Mouse (Mus musculus) left cerebral cortex, postnatal 36 days (tissue): Measurements from ENCODE around the gene Kcnk2. TPM values are rescaled to one million over a fixed set of nuclear protein-coding genes. Genes with fewer than 3 reads are reported as not detected.

Source experiments
- DNase-seq, 2 experiments: peaks; one replicate each; pipeline ENCODE4 v3.0.0; 2021 to 2022; ENCODE audit warnings: low spot score in 2 of 2, mixed read lengths in 1 of 2
- intact Hi-C: fragments of 180-260 bp; cut with DNase I; formaldehyde crosslinking; loops from one replicate; pipeline ENCODE4 v1.15.1; 2025
- total RNA-seq, 2 experiments: library from RNA; stranded (reverse); gene quantifications; 2 replicates each; pipeline ENCODE4 v1.2.3; 2021

Gene Kcnk2
- total RNA-seq, 2 experiments from 2014 or later: 59.7 to 62.9 TPM

- DNase-seq: peak; percentile 73 to 75
- intact Hi-C loops: loop anchor here (5.0 to 10.0 kb wide), 2 partner anchors 201 to 406 kb away; no protein-coding TSS in a partner anchor
Observed at GRCm38 (mm10) chr1:189228222-189229084, 173.6 kb downstream of the Kcnk2 start.

- intact Hi-C loops: loop anchor here (5.0 to 10.0 kb wide), 2 partner anchors 200 to 407 kb away; no protein-coding TSS in a partner anchor
Observed at GRCm38 (mm10) chr1:189227479-189227878, 174.6 kb downstream of the Kcnk2 start.

GRCm38 (mm10) chr1:189219051-189219450 is 183.0 kb downstream of the Kcnk2 start:
- no peak for DNase-seq

More at GRCm38 (mm10) chr1:189227479-189227878, 174.6 kb downstream of the Kcnk2 start:
- DNase-seq: no peak

GRCm38 (mm10) chr1:189217751-189218564 is 184.1 kb downstream of the Kcnk2 start:
- intact Hi-C loops: no loop called here
- peak; percentile 35 to 41 for DNase-seq

More at GRCm38 (mm10) chr1:189219051-189219450, 183.0 kb downstream of the Kcnk2 start:
- intact Hi-C loops: no loop called here

GRCm38 (mm10) chr1:189215131-189215530 is 186.9 kb downstream of the Kcnk2 start:
- no peak for DNase-seq
- intact Hi-C loops: no loop called here

GRCm38 (mm10) chr1:189214477-189214876 is 187.6 kb downstream of the Kcnk2 start:
- intact Hi-C loops: no loop called here
- DNase-seq: no peak

- intact Hi-C loops: no loop called here
- no peak for DNase-seq
Observed at GRCm38 (mm10) chr1:189209715-189210108, 192.4 kb downstream of the Kcnk2 start.

- no peak for DNase-seq
Observed at GRCm38 (mm10) chr1:189209029-189209714, 192.9 kb downstream of the Kcnk2 start.

GRCm38 (mm10) chr1:189208605-189209004 is 193.5 kb downstream of the Kcnk2 start:
- DNase-seq: no peak
- intact Hi-C loops: no loop called here

More at GRCm38 (mm10) chr1:189209029-189209714, 192.9 kb downstream of the Kcnk2 start:
- intact Hi-C loops: no loop called here

GRCm38 (mm10) chr1:189195758-189196157 is 206.3 kb downstream of the Kcnk2 start:
- DNase-seq: no peak
- intact Hi-C loops: no loop called here

- intact Hi-C loops: no loop called here
- peak; percentile 10 to 34 for DNase-seq
Observed at GRCm38 (mm10) chr1:189187737-189188390, 214.2 kb downstream of the Kcnk2 start.

GRCm38 (mm10) chr1:189185206-189185750 is 216.8 kb downstream of the Kcnk2 start:
- intact Hi-C loops: no loop called here
- no peak for DNase-seq

- DNase-seq: no peak
- intact Hi-C loops: no loop called here
Observed at GRCm38 (mm10) chr1:189177746-189178145, 224.3 kb downstream of the Kcnk2 start.

- no peak for DNase-seq
- intact Hi-C loops: no loop called here
Observed at GRCm38 (mm10) chr1:189173479-189173878, 228.6 kb downstream of the Kcnk2 start.

GRCm38 (mm10) chr1:189171138-189171537 is 230.9 kb downstream of the Kcnk2 start:
- intact Hi-C loops: no loop called here
- DNase-seq: no peak

GRCm38 (mm10) chr1:189165756-189166155 is 236.3 kb downstream of the Kcnk2 start:
- intact Hi-C loops: no loop called here

GRCm38 (mm10) chr1:189165141-189165540 is 236.9 kb downstream of the Kcnk2 start:
- intact Hi-C loops: no loop called here
- DNase-seq: no peak

More at GRCm38 (mm10) chr1:189165756-189166155, 236.3 kb downstream of the Kcnk2 start:
- DNase-seq: no peak

- intact Hi-C loops: no loop called here
- DNase-seq: no peak
Observed at GRCm38 (mm10) chr1:189164721-189165120, 237.4 kb downstream of the Kcnk2 start.

GRCm38 (mm10) chr1:189164241-189164640 is 237.8 kb downstream of the Kcnk2 start:
- no peak for DNase-seq
- intact Hi-C loops: no loop called here
